Mouse (Mus musculus): ENCODE measurements around the gene Olfr115. TPM values are rescaled to one million over a fixed set of nuclear protein-coding genes. Genes with fewer than 3 reads are reported as not detected.

The Olfr115 gene
- not detected in 2 replicates for polyA plus RNA-seq (2015; fragmentation: Nextera tagmentation; extraction: Ambion mirVana)

DNA sequence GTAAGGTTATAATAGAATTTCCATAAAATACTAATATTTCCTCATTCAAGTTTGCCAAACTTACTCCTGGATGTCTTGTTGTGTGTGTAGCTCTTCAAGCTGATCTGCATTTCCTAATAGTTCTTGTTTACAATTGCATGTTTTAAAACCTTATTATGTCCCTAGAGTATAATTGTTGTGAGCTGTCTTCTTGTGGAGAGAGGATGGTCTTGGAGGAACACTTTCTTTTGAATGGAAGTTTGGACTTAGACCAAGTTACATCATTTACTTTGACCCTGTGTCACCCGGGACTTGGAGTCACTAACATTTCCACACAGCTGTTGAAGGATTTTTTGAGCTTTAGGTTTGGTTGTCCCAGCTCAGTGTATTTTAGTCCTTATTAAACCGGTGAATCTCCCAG, at the start of gene Olfr115, which contains the start of gene Olfr116:
TSS of gene Olfr115 (minus strand) at position 101 of the 400 bp plus-strand sequence.
TSS of gene Olfr116 (minus strand) at position 191 of the 400 bp plus-strand sequence.

DNA sequence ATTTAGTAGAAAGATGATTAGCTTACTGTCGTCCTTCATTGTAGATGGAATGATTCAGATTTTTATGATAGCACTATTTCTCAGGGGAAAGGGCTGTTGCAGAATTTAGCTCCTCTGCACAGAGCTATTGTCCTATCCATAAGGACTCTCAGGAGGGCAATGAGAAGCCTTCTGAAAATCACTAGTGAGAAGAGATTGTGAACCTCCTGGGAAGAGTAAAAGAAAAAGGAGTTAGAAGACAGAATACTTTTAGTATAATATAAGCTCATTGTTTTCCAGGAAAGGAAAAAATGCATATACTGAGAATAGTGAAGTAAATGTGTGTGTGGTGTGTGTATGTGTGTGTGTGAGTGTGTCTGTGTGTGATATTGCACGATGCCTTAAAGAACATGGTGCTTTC, 39.8 kb upstream of the Olfr115 start, which contains the start of gene Olfr118:
TSS of gene Olfr118 (plus strand) at position 301 of the 400 bp plus-strand sequence.

DNA sequence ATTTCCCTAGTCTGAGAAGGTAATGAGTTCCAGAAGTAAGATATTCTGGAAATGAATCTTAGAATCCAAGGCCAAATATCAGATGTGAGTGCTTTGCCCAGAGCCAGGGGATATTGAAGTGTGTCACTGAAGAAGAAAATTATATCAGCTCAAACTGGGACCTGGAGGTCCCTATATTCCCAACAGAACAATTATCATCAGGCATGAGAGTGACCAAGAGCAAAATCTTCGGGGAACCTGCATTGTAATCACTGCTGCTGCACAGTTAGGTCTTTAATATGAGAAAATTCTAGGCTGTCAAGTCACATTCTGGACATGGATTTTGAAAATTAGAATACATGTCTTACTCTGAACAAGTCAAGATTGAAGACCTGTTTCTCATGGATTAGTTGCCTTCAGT, 36.8 kb upstream of the Olfr115 start, which contains the start of gene Olfr117:
TSS of gene Olfr117 (minus strand) at position 101 of the 400 bp plus-strand sequence.

DNA sequence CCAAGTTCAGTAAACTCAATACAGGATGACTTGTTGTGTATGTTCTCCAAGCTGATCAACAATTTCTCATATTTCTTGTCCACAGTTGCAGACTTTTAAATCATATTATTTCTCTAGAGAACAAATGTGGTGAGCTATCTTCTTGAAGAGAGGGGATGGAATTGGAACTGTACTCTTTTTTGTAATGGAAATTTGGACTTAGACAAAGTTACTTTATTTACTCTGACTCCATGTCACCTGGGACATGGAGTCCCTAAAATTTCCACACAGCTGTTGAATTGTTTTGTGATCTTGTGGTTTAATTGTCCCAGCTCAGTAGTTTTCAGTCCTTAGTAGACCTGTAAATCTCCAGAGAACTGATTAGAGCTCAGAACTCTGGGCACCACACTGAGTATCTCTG, 34.3 kb downstream of the Olfr115 start, which contains the start of gene Olfr114:
TSS of gene Olfr114 (minus strand) at position 101 of the 400 bp plus-strand sequence.

DNA sequence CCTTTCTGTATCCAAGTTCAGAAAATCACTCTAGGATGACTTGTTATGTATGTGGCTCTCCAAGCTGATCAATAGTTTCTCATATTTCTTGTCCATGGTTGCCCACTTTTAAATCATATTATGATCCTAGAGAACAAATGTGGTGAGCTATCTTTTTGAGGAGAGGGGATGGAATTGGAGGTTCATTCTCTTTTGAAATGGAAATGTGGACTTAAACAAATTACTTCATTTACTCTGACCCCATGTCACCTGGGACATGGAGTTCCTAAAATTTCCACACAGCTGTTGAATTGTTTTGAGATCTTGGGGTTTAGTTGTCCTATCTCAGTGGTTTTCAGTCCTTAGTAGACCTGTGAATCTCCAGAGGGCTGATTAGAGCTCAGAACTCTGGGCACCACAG, 49.3 kb downstream of the Olfr115 start, which contains the start of gene Olfr113:
TSS of gene Olfr113 (minus strand) at position 101 of the 400 bp plus-strand sequence.

DNA sequence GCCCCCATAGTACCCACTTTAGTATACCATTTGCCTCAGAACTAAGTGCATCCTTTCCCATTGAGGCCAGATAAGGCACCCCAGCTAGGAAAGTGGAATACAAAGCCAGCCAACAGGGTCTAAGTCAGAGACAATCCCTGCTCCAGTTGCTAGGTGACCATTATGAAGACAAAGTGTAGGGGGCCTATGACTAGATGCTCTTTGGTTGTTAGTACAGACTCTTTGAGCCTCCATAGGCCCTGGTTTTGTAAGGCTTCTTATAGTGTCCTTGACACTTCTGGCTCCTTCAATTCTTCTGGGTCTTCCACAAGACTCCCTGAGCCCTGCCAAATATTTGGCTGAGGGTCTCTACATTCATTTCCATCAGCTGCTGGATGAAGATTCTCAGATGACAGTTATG, 57.6 kb downstream of the Olfr115 start, which contains the start of gene Olfr112:
TSS of gene Olfr112 (minus strand) at position 101 of the 400 bp plus-strand sequence.

Other genes starting within 250 kb of the Olfr115 start
- gene Olfr105-ps, start 248.1 kb downstream of the Olfr115 start, polyA plus RNA-seq (2015; fragmentation: Nextera tagmentation; extraction: Ambion mirVana): not detected in 2 replicates
- gene Olfr106-ps, start 236.7 kb downstream of the Olfr115 start, polyA plus RNA-seq (2015; fragmentation: Nextera tagmentation; extraction: Ambion mirVana): not detected in 2 replicates
- not detected in 2 replicates for gene Olfr107, start 227.9 kb downstream of the Olfr115 start, polyA plus RNA-seq (2015; fragmentation: Nextera tagmentation; extraction: Ambion mirVana)
- gene Olfr108, start 181.6 kb downstream of the Olfr115 start, polyA plus RNA-seq (2015; fragmentation: Nextera tagmentation; extraction: Ambion mirVana): not detected in 2 replicates
- gene Olfr109, start 168.2 kb downstream of the Olfr115 start, polyA plus RNA-seq (2015; fragmentation: Nextera tagmentation; extraction: Ambion mirVana): not detected in 2 replicates
- not detected in 2 replicates for gene H2-M2, start 143.6 kb downstream of the Olfr115 start, polyA plus RNA-seq (2015; fragmentation: Nextera tagmentation; extraction: Ambion mirVana)
- not detected in 2 replicates for gene Olfr110, start 134.6 kb downstream of the Olfr115 start, polyA plus RNA-seq (2015; fragmentation: Nextera tagmentation; extraction: Ambion mirVana)
- gene Olfr111, start 119.1 kb downstream of the Olfr115 start, polyA plus RNA-seq (2015; fragmentation: Nextera tagmentation; extraction: Ambion mirVana): not detected in 2 replicates
- gene Olfr112, start 57.7 kb downstream of the Olfr115 start, polyA plus RNA-seq (2015; fragmentation: Nextera tagmentation; extraction: Ambion mirVana): not detected in 2 replicates
- not detected in 2 replicates for gene Olfr113, start 49.4 kb downstream of the Olfr115 start, polyA plus RNA-seq (2015; fragmentation: Nextera tagmentation; extraction: Ambion mirVana)
- not detected in 2 replicates for gene Olfr114, start 34.4 kb downstream of the Olfr115 start, polyA plus RNA-seq (2015; fragmentation: Nextera tagmentation; extraction: Ambion mirVana)
- gene Olfr116, start 90 bp upstream of the Olfr115 start, polyA plus RNA-seq (2015; fragmentation: Nextera tagmentation; extraction: Ambion mirVana): not detected in 2 replicates
- gene Olfr117, start 36.7 kb upstream of the Olfr115 start, polyA plus RNA-seq (2015; fragmentation: Nextera tagmentation; extraction: Ambion mirVana): not detected in 2 replicates
- gene Olfr118, start 39.9 kb upstream of the Olfr115 start, polyA plus RNA-seq (2015; fragmentation: Nextera tagmentation; extraction: Ambion mirVana): not detected in 2 replicates
- gene Olfr119, start 69.5 kb upstream of the Olfr115 start, polyA plus RNA-seq (2015; fragmentation: Nextera tagmentation; extraction: Ambion mirVana): not detected in 2 replicates
- not detected in 2 replicates for gene Olfr120, start 94.7 kb upstream of the Olfr115 start, polyA plus RNA-seq (2015; fragmentation: Nextera tagmentation; extraction: Ambion mirVana)
- not detected in 2 replicates for gene Olfr121, start 121.7 kb upstream of the Olfr115 start, polyA plus RNA-seq (2015; fragmentation: Nextera tagmentation; extraction: Ambion mirVana)
- gene Olfr122, start 141.5 kb upstream of the Olfr115 start, polyA plus RNA-seq (2015; fragmentation: Nextera tagmentation; extraction: Ambion mirVana): not detected in 2 replicates
- not detected in 2 replicates for gene Olfr123, start 166.4 kb upstream of the Olfr115 start, polyA plus RNA-seq (2015; fragmentation: Nextera tagmentation; extraction: Ambion mirVana)
- not detected in 2 replicates for gene Olfr124, start 172.8 kb upstream of the Olfr115 start, polyA plus RNA-seq (2015; fragmentation: Nextera tagmentation; extraction: Ambion mirVana)
- gene Olfr125, start 205.8 kb upstream of the Olfr115 start, polyA plus RNA-seq (2015; fragmentation: Nextera tagmentation; extraction: Ambion mirVana): not detected in 2 replicates
- not detected in 2 replicates for gene Olfr126, start 220.4 kb upstream of the Olfr115 start, polyA plus RNA-seq (2015; fragmentation: Nextera tagmentation; extraction: Ambion mirVana)